In genomic region chr12:100290178-100290531, GRCm38 (mm10) we compare ENCODE assay signal across 8 mouse cellular contexts.
DNase-seq lines count a peak whose midpoint lies in the region; ATAC-seq lines count a peak whose summit lies in the region.

No protein-coding gene starts in this region.

- ATAC-seq in lung, embryonic 16.5 days (ENCODE audit: low read depth): no peak
- 0 out of 2 replicates have a peak, but pooled peaks have one; percentile 3 for ATAC-seq in embryonic facial prominence, embryonic 12.5 days (ENCODE audit: insufficient number of reproducible peaks, insufficient read depth, low FRiP score, low TSS enrichment)
- ATAC-seq in kidney, embryonic 15.5 days (replicated peaks; ENCODE audit: low FRiP score): no peak
- no peak; the same call in 1 of the 2 replicates for ATAC-seq in stomach, embryonic 14.5 days (ENCODE audit: insufficient number of reproducible peaks, insufficient read depth, low FRiP score, low read depth)

- DNase-seq in lung, postnatal 14 days: no peak
- DNase-seq in thymus, postnatal 0 days (ENCODE audit: low spot score): no peak
- no peak for DNase-seq in right cerebral cortex, adult 18-20 months
- no peak for DNase-seq in layer of hippocampus, postnatal 25 days (ENCODE audit: extremely low spot score in 1 of 2, low spot score in 1 of 2)

- no peak overlapping the region for H3K4me3 ChIP-seq in lung, embryonic 16.5 days (ENCODE audit: low read length)
- no peak overlapping the region for H3K4me3 ChIP-seq in embryonic facial prominence, embryonic 12.5 days
- H3K4me3 ChIP-seq in kidney, embryonic 15.5 days (replicated peaks): no peak overlapping the region
- no peak overlapping the region for H3K4me3 ChIP-seq in stomach, embryonic 14.5 days (ENCODE audit: low read depth, low read length)

- H3K27ac ChIP-seq in lung, embryonic 16.5 days (ENCODE audit: low read length): peak overlapping the region; percentile 90
- H3K27ac ChIP-seq in embryonic facial prominence, embryonic 12.5 days: peak overlapping the region; percentile 80
- H3K27ac ChIP-seq in kidney, embryonic 15.5 days: peak overlapping the region; percentile 82
- H3K27ac ChIP-seq in stomach, embryonic 14.5 days (ENCODE audit: low read length): peak overlapping the region; percentile 84

- H3K27me3 ChIP-seq in lung, embryonic 16.5 days (ENCODE audit: control insufficient read depth, insufficient read depth, low read depth, low read length): no peaks in the 10 kb centered on the region
- H3K27me3 ChIP-seq in embryonic facial prominence, embryonic 12.5 days: no peaks in the 10 kb centered on the region
- no peaks in the 10 kb centered on the region for H3K27me3 ChIP-seq in kidney, embryonic 15.5 days
- no peaks in the 10 kb centered on the region for H3K27me3 ChIP-seq in stomach, embryonic 14.5 days (ENCODE audit: control insufficient read depth, insufficient read depth, low read length)

- 23% methylated on average over 11 of the region's 11 CpGs for WGBS in lung, embryonic 16.5 days
- WGBS in embryonic facial prominence, embryonic 12.5 days: 60% methylated on average over 11 of the region's 11 CpGs
- WGBS in kidney, embryonic 15.5 days: 46% methylated on average over 11 of the region's 11 CpGs
- WGBS in stomach, embryonic 14.5 days: 33% methylated on average over 11 of the region's 11 CpGs

- H3K4me1 ChIP-seq in lung, embryonic 16.5 days (replicated peaks; ENCODE audit: control insufficient read depth, insufficient read depth, low read length): peaks cover 30% of the 10 kb centered on the region
- peaks cover 29% of the 10 kb centered on the region for H3K4me1 ChIP-seq in embryonic facial prominence, embryonic 12.5 days
- H3K4me1 ChIP-seq in kidney, embryonic 15.5 days: peaks cover 34% of the 10 kb centered on the region
- H3K4me1 ChIP-seq in stomach, embryonic 14.5 days (ENCODE audit: control insufficient read depth, insufficient read depth, low read length): peaks cover 32% of the 10 kb centered on the region

- peak overlapping the region; percentile 22; the same call in 1 of the 2 replicates for H3K4me2 ChIP-seq in lung, embryonic 16.5 days (ENCODE audit: low read depth, low read length)
- 0 out of 2 replicates have a peak overlapping the region, but pooled peaks have one; percentile 9 for H3K4me2 ChIP-seq in embryonic facial prominence, embryonic 12.5 days (replicated peaks)
- peak overlapping the region; percentile 23; the same call in 1 of the 2 replicates for H3K4me2 ChIP-seq in kidney, embryonic 15.5 days
- 0 out of 2 replicates have a peak overlapping the region, but pooled peaks have one; percentile 11 for H3K4me2 ChIP-seq in stomach, embryonic 14.5 days (replicated peaks; ENCODE audit: low read depth, low read length)

- no peaks in the 10 kb centered on the region for H3K36me3 ChIP-seq in lung, embryonic 16.5 days (ENCODE audit: control insufficient read depth, insufficient read depth, low read length)
- no peaks in the 10 kb centered on the region for H3K36me3 ChIP-seq in embryonic facial prominence, embryonic 12.5 days
- no peaks in the 10 kb centered on the region for H3K36me3 ChIP-seq in kidney, embryonic 15.5 days
- no peaks in the 10 kb centered on the region for H3K36me3 ChIP-seq in stomach, embryonic 14.5 days (ENCODE audit: control insufficient read depth, insufficient read depth, low read length)

- H3K9ac ChIP-seq in lung, embryonic 16.5 days (ENCODE audit: low read length): 0 out of 2 replicates have a peak overlapping the region, but pooled peaks have one; percentile 16
- H3K9ac ChIP-seq in embryonic facial prominence, embryonic 12.5 days: peak overlapping the region; percentile 15; the same call in 1 of the 2 replicates
- H3K9ac ChIP-seq in kidney, embryonic 15.5 days: no peak overlapping the region
- no peak overlapping the region for H3K9ac ChIP-seq in stomach, embryonic 14.5 days (replicated peaks; ENCODE audit: low read depth, low read length)

- H3K9me3 ChIP-seq in lung, embryonic 16.5 days (ENCODE audit: control insufficient read depth, low read length): no peaks in the 10 kb centered on the region
- H3K9me3 ChIP-seq in embryonic facial prominence, embryonic 12.5 days: no peaks in the 10 kb centered on the region
- H3K9me3 ChIP-seq in kidney, embryonic 15.5 days (replicated peaks): no peaks in the 10 kb centered on the region
- no peaks in the 10 kb centered on the region for H3K9me3 ChIP-seq in stomach, embryonic 14.5 days (ENCODE audit: control insufficient read depth, low read depth, low read length)

Comparison
In these comparisons a context has a peak if more than half of its experiments do, and no peak if none do; other contexts are left out.
1. H3K9ac ChIP-seq: peak in lung, embryonic 16.5 days (single experiment) and embryonic facial prominence, embryonic 12.5 days (single experiment); none in kidney, embryonic 15.5 days (single experiment) and stomach, embryonic 14.5 days (single experiment).
2. Peak in every context shown above with its lines, with median percentiles within 50 percentile points of each other: H3K27ac ChIP-seq and H3K4me2 ChIP-seq.